Mouse (Mus musculus) midbrain, embryonic 11.5 days (tissue): Measurements from ENCODE around the gene Gm47429. TPM values are rescaled to one million over a fixed set of nuclear protein-coding genes. Genes with fewer than 3 reads are reported as not detected.
"Not testable (repeated sequence)": the region's sequence is repeated elsewhere in the genome, so short reads cannot be mapped to it uniquely, and the experiment has no call there.

Experiments used
- ATAC-seq: fragments of 200-750 bp; cut with Nextera tagmentation; 2 replicates; pipeline ENCODE4 v1.8.0; 2017; ENCODE audit warnings: moderate TSS enrichment, moderate library complexity; ENCODE audit not compliant: low FRiP score
- DNase-seq: peaks from one replicate; pipeline ENCODE4 v3.0.0; 2015; ENCODE audit warnings: low spot score; ENCODE audit errors: missing footprints
- H3K27ac ChIP-seq: fragments of 300-500 bp; sonication (generic); 2 replicates; pipeline ENCODE4 v1.5.1; 2014; ENCODE audit warnings: low read depth, low read length
- H3K27me3 ChIP-seq: fragments of 300-500 bp; sonication (generic); 2 replicates; pipeline ENCODE4 v1.6.1; 2014; ENCODE audit warnings: mild to moderate bottlenecking, low read length, moderate library complexity, mixed read lengths; ENCODE audit not compliant: control insufficient read depth, insufficient read depth
- H3K36me3 ChIP-seq: fragments of 300-500 bp; sonication (generic); 2 replicates; pipeline ENCODE4 v1.6.1; 2014; ENCODE audit warnings: mild to moderate bottlenecking, low read length, moderate library complexity, mixed read lengths; ENCODE audit not compliant: control insufficient read depth, insufficient read depth
- H3K4me1 ChIP-seq: fragments of 300-500 bp; sonication (generic); 2 replicates; pipeline ENCODE4 v1.6.1; 2014; ENCODE audit warnings: low read length; ENCODE audit not compliant: control insufficient read depth, insufficient read depth
- H3K4me2 ChIP-seq: fragments of 300-500 bp; sonication (generic); 2 replicates; pipeline ENCODE4 v1.6.1; 2014; ENCODE audit warnings: mild to moderate bottlenecking, moderate library complexity
- H3K4me3 ChIP-seq: fragments of 300-500 bp; sonication (generic); 2 replicates; pipeline ENCODE4 v1.5.1; 2014; ENCODE audit warnings: low read depth, low read length
- H3K9ac ChIP-seq: fragments of 300-500 bp; sonication (generic); 2 replicates; pipeline ENCODE4 v1.6.1; 2014; ENCODE audit warnings: low read length
- H3K9me3 ChIP-seq: fragments of 300-500 bp; sonication (generic); 2 replicates; pipeline ENCODE4 v1.6.1; 2016; ENCODE audit warnings: low read length; ENCODE audit not compliant: control insufficient read depth
- WGBS: fragments of 180-500 bp; shearing (Covaris S2); extraction: QIAGEN DNeasy Blood & Tissue Kit; methylation state at CpG from one replicate; pipeline ENCODE4 v1.1.7; 2014; 5-methylcytosine and 5-hydroxymethylcytosine counted together
- polyA plus RNA-seq: library from polyadenylated mRNA; unstranded; fragments of >200 nt; fragmentation: Nextera tagmentation; extraction: Ambion mirVana; gene quantifications from 2 replicates; pipeline ENCODE4 v1.2.1, GENCODE M21; 2014

The Gm47429 gene
- not detected in 2 replicates for polyA plus RNA-seq

DNA sequence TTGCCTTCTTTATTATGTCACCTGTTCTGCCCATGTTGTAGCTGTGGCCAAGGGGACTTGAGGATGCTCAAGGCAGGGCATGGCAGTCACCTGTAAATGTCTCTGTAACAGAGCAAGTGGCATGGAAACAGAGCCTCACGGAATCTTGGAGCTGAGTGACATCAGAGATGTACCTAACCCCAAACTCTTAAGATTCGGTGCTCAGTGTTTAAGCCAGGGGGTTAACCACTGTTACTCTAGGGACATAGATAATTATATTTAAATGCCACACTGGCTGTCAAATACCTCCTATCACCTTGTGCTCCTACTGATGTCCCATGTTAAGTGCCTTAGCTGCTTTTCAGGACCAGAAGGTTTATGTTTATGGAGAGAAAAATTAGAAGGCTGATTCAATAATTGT, at the start of gene Gm47429:
Gene Gm47429, minus strand, starts transcription at position 101 of the 400 bp plus-strand sequence.
- H3K27ac ChIP-seq, result no peak within 1 kb of the TSS
- no peak for DNase-seq
- ATAC-seq, result no peak
- no peaks in the 10 kb centered on the region for H3K9me3 ChIP-seq
- 84% methylated on average over 2 of the region's 2 CpGs for WGBS
- no peaks in the 10 kb centered on the region for H3K36me3 ChIP-seq
- no peak within 1 kb of the TSS for H3K4me3 ChIP-seq
- H3K9ac ChIP-seq, result no peak within 1 kb of the TSS
- no peak within 1 kb of the TSS for H3K4me2 ChIP-seq
- no peaks in the 10 kb centered on the region for H3K4me1 ChIP-seq
- H3K27me3 ChIP-seq, result no peaks in the 10 kb centered on the region

DNA sequence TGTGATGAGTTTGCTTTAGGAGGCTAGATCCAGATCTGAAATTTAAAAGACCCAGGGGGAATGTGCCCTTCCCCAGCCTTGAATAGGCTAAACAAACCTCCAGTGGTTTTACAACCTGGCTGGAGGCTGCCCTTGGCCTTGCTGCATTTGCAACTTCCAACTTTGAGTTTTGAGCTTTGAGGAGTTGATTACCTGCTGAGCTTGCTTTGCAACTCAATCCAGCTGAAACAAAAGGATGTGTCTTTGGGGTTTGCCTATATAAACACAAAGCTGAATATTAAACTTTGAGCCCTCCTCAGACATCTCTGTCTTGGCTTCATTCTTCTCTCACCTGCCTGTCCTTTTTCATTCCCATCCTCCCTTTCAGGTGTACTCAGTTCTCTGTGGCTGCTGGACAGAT, 44.8 kb upstream of the Gm47429 start:
- H3K4me2 ChIP-seq, H3K4me3 ChIP-seq, DNase-seq, H3K27me3 ChIP-seq, H3K4me1 ChIP-seq, H3K9me3 ChIP-seq, H3K36me3 ChIP-seq, ATAC-seq, H3K9ac ChIP-seq, H3K27ac ChIP-seq: not testable (repeated sequence)

DNA sequence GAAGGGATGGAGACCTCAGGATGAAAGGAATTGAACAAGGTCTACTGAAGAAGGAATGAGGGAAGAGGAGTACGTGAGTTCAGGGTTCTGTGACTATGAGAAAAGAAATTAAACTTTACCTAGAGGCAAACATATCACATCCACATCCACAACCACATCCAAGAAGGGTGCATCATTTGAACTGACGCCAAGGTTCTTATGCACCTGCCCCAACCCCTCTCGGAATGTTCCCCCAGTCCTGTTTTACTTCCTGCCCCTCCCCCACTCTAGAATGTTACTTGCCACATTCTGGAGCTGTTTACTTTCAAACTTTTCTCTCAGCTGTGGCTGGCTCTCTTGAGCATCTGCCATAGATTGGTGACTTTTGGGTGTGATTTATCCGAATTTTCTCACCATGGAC, 23.3 kb upstream of the Gm47429 start, which contains the start of gene Nutm2:
Gene Nutm2, plus strand, starts transcription at position 301 of the 400 bp plus-strand sequence.
- no peaks in the 10 kb centered on the region for H3K9me3 ChIP-seq
- no peaks in the 10 kb centered on the region for H3K4me1 ChIP-seq
- no peaks in the 10 kb centered on the region for H3K36me3 ChIP-seq
- DNase-seq, result no peak
- WGBS, result 88% methylated on average over 4 of the region's 4 CpGs
- no peaks in the 10 kb centered on the region for H3K27me3 ChIP-seq
- H3K4me2 ChIP-seq, result no peak within 1 kb of the TSS
- H3K27ac ChIP-seq, result no peak within 1 kb of the TSS
- no peak for ATAC-seq
- no peak within 1 kb of the TSS for H3K4me3 ChIP-seq
- H3K9ac ChIP-seq, result no peak within 1 kb of the TSS

DNA sequence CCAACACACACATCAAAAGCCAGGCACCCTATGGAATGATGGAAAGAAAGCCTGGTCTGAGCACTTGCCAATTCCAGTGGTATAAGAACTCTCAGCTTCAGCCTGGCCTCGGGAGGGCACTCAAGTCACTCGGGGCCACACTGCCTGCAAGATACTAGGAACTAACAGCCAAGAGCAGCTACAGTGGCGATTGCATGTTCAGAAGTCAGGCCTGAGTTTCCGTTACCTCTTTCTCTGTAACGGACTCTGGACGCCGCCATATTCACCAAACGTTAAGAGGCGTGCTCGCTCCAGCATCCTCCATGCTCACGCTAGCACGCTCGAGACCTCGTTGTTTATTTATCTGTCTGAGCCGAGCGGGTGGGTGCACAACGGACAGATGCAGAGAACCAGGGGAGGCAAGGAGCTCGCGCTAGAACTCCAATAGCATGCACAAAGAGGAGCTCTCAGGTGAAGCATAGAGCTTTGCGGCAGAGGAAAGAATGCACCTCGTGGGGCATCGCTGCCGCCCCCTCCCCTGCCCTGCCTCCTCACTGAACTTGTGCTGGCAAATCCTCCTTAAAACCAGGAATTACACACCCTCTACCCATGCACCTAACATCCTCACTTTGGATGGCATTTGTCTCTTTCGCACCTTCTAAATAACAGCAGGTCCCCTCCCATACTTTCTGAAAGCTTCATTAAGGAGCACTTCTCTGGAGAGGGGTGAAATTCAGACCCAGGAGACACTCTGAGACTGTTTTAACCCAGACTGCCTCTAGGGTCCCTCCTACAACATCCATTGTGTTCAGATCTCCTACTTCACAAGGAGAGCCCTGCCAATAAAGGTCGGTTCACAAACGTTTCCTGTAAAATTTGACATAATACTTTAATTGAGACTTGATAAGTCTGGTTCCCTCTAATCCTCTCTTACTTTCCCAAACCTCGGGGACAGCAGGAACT, 21.2 kb upstream of the Gm47429 start:
- H3K4me3 ChIP-seq, result 0 out of 2 replicates have a peak overlapping the region, but pooled peaks have one; percentile 3
- no peak overlapping the region for H3K9ac ChIP-seq
- H3K4me1 ChIP-seq, result no peaks in the 10 kb centered on the region
- ATAC-seq (no peak), DNase-seq (no peak)
- 54% methylated on average over 27 of the region's 27 CpGs for WGBS
- H3K27me3 ChIP-seq, result no peaks in the 10 kb centered on the region
- no peaks in the 10 kb centered on the region for H3K9me3 ChIP-seq
- H3K36me3 ChIP-seq, result no peaks in the 10 kb centered on the region
- peak overlapping the region; percentile 17; the same call in 1 of the 2 replicates for H3K4me2 ChIP-seq
- H3K27ac ChIP-seq, result no peak overlapping the region

DNA sequence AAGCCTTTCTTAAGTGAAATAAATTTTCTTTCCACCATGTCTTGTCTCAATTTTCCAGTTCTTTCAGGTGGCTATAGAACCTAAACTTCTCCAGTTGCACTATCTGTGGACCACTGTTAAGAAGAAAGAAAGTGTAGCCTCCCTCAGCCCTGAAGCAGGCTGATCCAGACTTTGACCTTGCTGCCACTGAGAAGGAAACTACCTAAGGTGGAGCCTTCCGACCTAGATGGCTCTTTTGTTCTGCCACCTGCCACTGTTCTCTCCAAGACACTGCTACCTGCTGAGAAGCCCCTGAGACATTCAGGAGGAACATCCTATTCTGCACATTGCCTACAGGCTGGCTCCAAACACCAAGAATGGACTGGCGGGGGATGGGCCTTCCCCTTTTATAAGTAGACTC, 16.7 kb upstream of the Gm47429 start:
- H3K9me3 ChIP-seq, H3K27ac ChIP-seq, H3K27me3 ChIP-seq, ATAC-seq, H3K4me3 ChIP-seq, H3K9ac ChIP-seq, H3K36me3 ChIP-seq, H3K4me1 ChIP-seq, DNase-seq, H3K4me2 ChIP-seq: not testable (repeated sequence)
- WGBS, result 57% methylated on average over 2 of the region's 2 CpGs

DNA sequence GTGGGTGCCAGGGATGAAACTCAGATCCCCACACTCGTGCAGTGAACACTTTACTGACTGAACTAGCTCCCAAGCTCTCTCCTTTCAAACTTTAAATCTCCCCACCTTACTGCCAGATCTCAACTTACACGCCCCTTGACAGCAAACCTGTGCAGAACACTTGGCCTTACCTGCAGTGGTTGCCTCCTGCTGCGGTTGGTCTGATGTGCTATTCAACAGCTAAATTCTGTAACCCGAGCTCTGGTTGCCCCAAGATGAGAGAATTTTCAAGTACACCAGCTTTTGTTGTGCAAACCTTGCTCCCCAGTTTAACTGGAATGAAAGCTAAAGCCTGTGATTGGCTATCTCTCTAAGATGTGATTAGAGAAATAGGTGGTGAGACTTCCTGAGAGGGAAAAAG, 9.7 kb upstream of the Gm47429 start:
- Histone ChIP-seq H3K27ac (no peak overlapping the region), H3K9ac (no peak overlapping the region), H3K4me3 (no peak overlapping the region), H3K4me2 (no peak overlapping the region), H3K4me1 (no peaks in the 10 kb centered on the region), H3K36me3 (no peaks in the 10 kb centered on the region), H3K9me3 (no peaks in the 10 kb centered on the region), H3K27me3 (no peaks in the 10 kb centered on the region)
- ATAC-seq, result no peak
- 41% methylated on average over 4 of the region's 4 CpGs for WGBS
- DNase-seq, result no peak

DNA sequence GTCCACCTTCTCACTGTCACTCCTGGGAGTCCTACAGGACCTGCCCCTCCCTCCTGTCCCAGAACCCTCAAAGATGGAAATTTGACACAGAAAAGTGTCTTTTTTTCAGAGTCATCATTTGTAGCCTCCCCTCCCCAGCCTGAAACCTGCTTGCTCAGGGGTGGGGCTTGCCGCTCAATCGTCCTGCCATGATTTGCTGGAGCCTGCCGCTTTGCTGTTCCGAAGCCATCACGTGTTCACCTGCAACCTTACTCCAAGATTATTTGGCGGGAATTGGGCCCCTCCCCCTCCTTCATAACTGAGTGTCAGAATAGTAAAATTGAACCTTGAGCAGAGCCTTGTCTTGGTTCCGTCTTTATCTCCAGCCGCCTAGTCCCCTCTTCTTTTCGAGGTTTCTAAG, 8.6 kb upstream of the Gm47429 start:
- not testable (repeated sequence) for H3K36me3 ChIP-seq, H3K9me3 ChIP-seq, H3K4me1 ChIP-seq, H3K4me2 ChIP-seq, ATAC-seq, DNase-seq, H3K9ac ChIP-seq, H3K27ac ChIP-seq, H3K4me3 ChIP-seq, H3K27me3 ChIP-seq
- WGBS, result 79% methylated on average over 9 of the region's 9 CpGs

DNA sequence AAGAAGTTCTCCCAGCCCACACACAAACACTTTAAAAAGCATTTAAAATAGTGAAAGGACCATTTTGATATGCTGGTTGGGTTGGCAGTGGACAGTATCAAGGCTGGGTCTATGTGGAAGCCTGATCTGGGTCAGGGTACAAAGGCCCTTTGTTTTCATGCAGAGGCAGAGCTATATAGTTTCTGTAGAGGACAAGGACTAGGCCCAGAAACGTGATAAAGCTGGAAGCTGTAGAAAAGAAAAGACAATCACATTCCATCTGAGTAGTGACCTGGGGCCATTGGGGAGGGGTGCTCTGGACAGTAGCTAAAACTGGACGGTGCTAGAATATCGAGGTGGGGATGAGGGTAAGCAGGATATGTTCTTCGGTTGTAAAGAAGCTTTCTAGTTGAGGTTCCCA, 1.5 kb upstream of the Gm47429 start:
- Histone ChIP-seq H3K4me2 (no peak overlapping the region), H3K27me3 (no peaks in the 10 kb centered on the region), H3K4me1 (no peaks in the 10 kb centered on the region), H3K4me3 (no peak overlapping the region), H3K27ac (no peak overlapping the region), H3K36me3 (no peaks in the 10 kb centered on the region), H3K9ac (no peak overlapping the region), H3K9me3 (no peaks in the 10 kb centered on the region)
- no peak for DNase-seq
- WGBS, result 79% methylated on average over 4 of the region's 4 CpGs
- ATAC-seq, result no peak

DNA sequence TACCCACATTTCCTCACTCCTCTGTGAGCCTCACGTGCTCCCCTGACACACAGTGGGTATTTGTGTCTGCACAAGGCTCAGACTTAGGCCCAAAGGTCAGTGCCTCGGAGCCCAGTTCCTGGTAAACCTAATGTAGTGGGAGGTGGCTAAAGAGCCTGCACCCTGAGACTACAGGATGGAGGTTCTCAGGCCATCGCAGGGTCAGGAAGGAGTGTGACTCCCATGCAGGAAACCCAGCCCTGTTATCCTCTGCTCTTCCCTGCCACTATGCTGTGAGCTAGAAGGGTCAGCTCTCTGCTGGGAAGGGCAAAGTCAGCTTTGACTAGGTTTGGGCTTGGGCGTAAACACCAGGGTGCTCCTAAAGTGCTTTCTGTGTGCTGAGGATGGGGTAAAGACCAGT, 17.0 kb downstream of the Gm47429 start:
- H3K9me3 ChIP-seq, result no peaks in the 10 kb centered on the region
- H3K4me1 ChIP-seq, result no peaks in the 10 kb centered on the region
- ATAC-seq, result no peak
- peaks cover 17% of the 10 kb centered on the region for H3K36me3 ChIP-seq
- no peak overlapping the region for H3K4me2 ChIP-seq
- 92% methylated on average over 4 of the region's 4 CpGs for WGBS
- H3K27ac ChIP-seq, result no peak overlapping the region
- DNase-seq, result no peak
- no peak overlapping the region for H3K4me3 ChIP-seq
- no peaks in the 10 kb centered on the region for H3K27me3 ChIP-seq
- H3K9ac ChIP-seq, result no peak overlapping the region
